Mouse (Mus musculus): ENCODE data around the gene Washc2.
A peak's percentile ranks its signal among the peaks of the same experiment; 100 is the strongest.
"Not testable (repeated sequence)": the region's sequence is repeated elsewhere in the genome, so short reads cannot be mapped to it uniquely, and the experiment has no call there.

Washc2 gene

GRCm38 (mm10) chr6:116207729-116208534, at the start of gene Washc2:
Gene Washc2, plus strand, starts transcription at chr6:116208038.
- peak; percentile 94 to 96 for DNase-seq (ENCODE audit: low spot score in 2 of 2)

- DNase-seq (ENCODE audit: low spot score in 2 of 2): no peak
Observed at GRCm38 (mm10) chr6:116166383-116166782, 41.5 kb upstream of the Washc2 start.

GRCm38 (mm10) chr6:116173511-116174099, 34.2 kb upstream of the Washc2 start:
- DNase-seq (ENCODE audit: low spot score in 2 of 2): not testable (repeated sequence)

GRCm38 (mm10) chr6:116178376-116178775, 29.5 kb upstream of the Washc2 start:
- DNase-seq (ENCODE audit: low spot score in 2 of 2): no peak

GRCm38 (mm10) chr6:116180731-116181130, 27.1 kb upstream of the Washc2 start:
- no peak for DNase-seq (ENCODE audit: low spot score in 2 of 2)

GRCm38 (mm10) chr6:116183509-116183908, 24.3 kb upstream of the Washc2 start:
- no peak for DNase-seq (ENCODE audit: low spot score in 2 of 2)

- DNase-seq (ENCODE audit: low spot score in 2 of 2): no peak
Observed at GRCm38 (mm10) chr6:116186485-116186884, 21.4 kb upstream of the Washc2 start.

- DNase-seq (ENCODE audit: low spot score in 2 of 2): no peak
Observed at GRCm38 (mm10) chr6:116189417-116189816, 18.4 kb upstream of the Washc2 start.

- DNase-seq (ENCODE audit: low spot score in 2 of 2): peak in 1 of 2 experiments; percentile 37
Observed at GRCm38 (mm10) chr6:116192809-116193311, 15.0 kb upstream of the Washc2 start.

- peak; percentile 95 to 97 for DNase-seq (ENCODE audit: low spot score in 2 of 2)
Observed at GRCm38 (mm10) chr6:116193394-116194393, 14.1 kb upstream of the Washc2 start, which contains the start of gene Tmcc1. Gene Tmcc1, minus strand, starts transcription at chr6:116193486.

GRCm38 (mm10) chr6:116195811-116196210, 12.0 kb upstream of the Washc2 start:
- DNase-seq (ENCODE audit: low spot score in 2 of 2): no peak

- DNase-seq (ENCODE audit: low spot score in 2 of 2): no peak
Observed at GRCm38 (mm10) chr6:116198173-116198572, 9.7 kb upstream of the Washc2 start.

- no peak for DNase-seq (ENCODE audit: low spot score in 2 of 2)
Observed at GRCm38 (mm10) chr6:116199682-116200081, 8.2 kb upstream of the Washc2 start.

GRCm38 (mm10) chr6:116227767-116228166, 19.9 kb downstream of the Washc2 start:
- DNase-seq (ENCODE audit: low spot score in 2 of 2): no peak

- peak; percentile 27 to 71 for DNase-seq (ENCODE audit: low spot score in 2 of 2)
Observed at GRCm38 (mm10) chr6:116228785-116229525, 21.1 kb downstream of the Washc2 start.

- DNase-seq (ENCODE audit: low spot score in 2 of 2): not testable (repeated sequence)
Observed at GRCm38 (mm10) chr6:116234821-116235220, 27.0 kb downstream of the Washc2 start.

GRCm38 (mm10) chr6:116235336-116235735, 27.5 kb downstream of the Washc2 start:
- no peak for DNase-seq (ENCODE audit: low spot score in 2 of 2)

- no peak for DNase-seq (ENCODE audit: low spot score in 2 of 2)
Observed at GRCm38 (mm10) chr6:116238083-116238482, 30.2 kb downstream of the Washc2 start.

- no peak for DNase-seq (ENCODE audit: low spot score in 2 of 2)
Observed at GRCm38 (mm10) chr6:116240371-116240770, 32.5 kb downstream of the Washc2 start.

GRCm38 (mm10) chr6:116259649-116260048, 51.8 kb downstream of the Washc2 start:
- DNase-seq (ENCODE audit: low spot score in 2 of 2): no peak

GRCm38 (mm10) chr6:116260481-116260880, 52.6 kb downstream of the Washc2 start:
- DNase-seq (ENCODE audit: low spot score in 2 of 2): no peak

Measured in frontal cortex, postnatal 14 days (tissue).